Mouse (Mus musculus) forebrain, embryonic 14.5 days (tissue): ENCODE results near the gene Prelid1. TPM values are rescaled to one million over a fixed set of nuclear protein-coding genes. Genes with fewer than 3 reads are reported as not detected.

ENCODE experiments used
- ATAC-seq: fragments of 200-750 bp; cut with Nextera tagmentation; 2 replicates; pipeline ENCODE4 v1.8.0; 2017; ENCODE audit warnings: mild to moderate bottlenecking, moderate library complexity
- DNase-seq: peaks from one replicate; pipeline ENCODE4 v3.0.0-alpha.2; 2015; ENCODE audit warnings: low spot score
- H3K27ac ChIP-seq: fragments of 300-500 bp; sonication (generic); 2 replicates; pipeline ENCODE4 v1.5.1; 2014; ENCODE audit warnings: low read depth, mild to moderate bottlenecking, control low read depth, low read length, moderate library complexity
- H3K27me3 ChIP-seq: fragments of 300-500 bp; sonication (generic); replicated peaks from 2 replicates; pipeline ENCODE4 v1.6.1; 2014; ENCODE audit warnings: low read length, control low read depth, mixed read lengths; ENCODE audit not compliant: control insufficient read depth, insufficient read depth
- H3K36me3 ChIP-seq: fragments of 300-500 bp; sonication (generic); 2 replicates; pipeline ENCODE4 v1.6.1; 2014; ENCODE audit warnings: low read length, control low read depth; ENCODE audit not compliant: control insufficient read depth, insufficient read depth
- H3K4me1 ChIP-seq: fragments of 300-500 bp; sonication (generic); 2 replicates; pipeline ENCODE4 v1.6.1; 2014; ENCODE audit warnings: antibody characterized with exemption, low read length, control low read depth; ENCODE audit not compliant: control insufficient read depth, insufficient read depth
- H3K4me2 ChIP-seq: fragments of 300-500 bp; sonication (generic); 2 replicates; pipeline ENCODE4 v1.6.1; 2014; ENCODE audit warnings: mild to moderate bottlenecking, control low read depth, low read length
- H3K4me3 ChIP-seq: fragments of 300-500 bp; sonication (generic); 2 replicates; pipeline ENCODE4 v1.5.1; 2014; ENCODE audit warnings: low read depth, low read length, control low read depth
- H3K9ac ChIP-seq: fragments of 300-500 bp; sonication (generic); 2 replicates; pipeline ENCODE4 v1.6.1; 2014; ENCODE audit warnings: mild to moderate bottlenecking, low read length, control low read depth, moderate library complexity
- H3K9me3 ChIP-seq: fragments of 300-500 bp; sonication (generic); replicated peaks from 2 replicates; pipeline ENCODE4 v1.6.1; 2016; ENCODE audit warnings: low read length, control low read depth, mixed read lengths; ENCODE audit not compliant: control insufficient read depth
- WGBS: fragments of 180-500 bp; shearing (Covaris S2); extraction: QIAGEN DNeasy Blood & Tissue Kit; methylation state at CpG from one replicate; pipeline ENCODE4 v1.1.7; 2014; 5-methylcytosine and 5-hydroxymethylcytosine counted together
- polyA plus RNA-seq: library from polyadenylated mRNA; unstranded; fragments of >200 nt; fragmentation: Nextera tagmentation; extraction: Ambion mirVana; gene quantifications from 2 replicates; pipeline ENCODE4 v1.2.1, GENCODE M21; 2014

Gene Prelid1
- polyA plus RNA-seq, 1 experiment from 2014 or later: 415 TPM

DNA sequence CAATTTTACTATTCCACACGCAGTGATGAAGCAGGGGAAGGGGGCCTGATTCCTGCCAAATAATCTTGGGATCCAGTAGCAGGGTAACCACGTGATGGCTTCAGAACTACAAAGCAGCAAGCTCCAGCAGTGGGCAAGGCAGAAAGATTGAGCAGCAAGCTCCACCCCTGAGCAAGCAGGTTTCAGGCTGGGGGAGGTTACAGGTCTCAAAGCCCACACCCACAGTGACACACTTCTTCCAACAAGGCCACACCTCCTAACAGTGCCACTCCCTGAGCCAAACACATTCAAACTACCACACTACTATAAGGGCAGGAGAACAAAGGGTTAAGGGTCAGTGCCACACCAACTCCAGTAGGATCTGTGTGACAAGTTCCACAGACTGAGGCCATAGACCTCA lies 19.0 kb downstream of the Prelid1 start:
- no peaks in the 10 kb centered on the region for H3K9me3 ChIP-seq
- no peak overlapping the region for H3K9ac ChIP-seq

DNA sequence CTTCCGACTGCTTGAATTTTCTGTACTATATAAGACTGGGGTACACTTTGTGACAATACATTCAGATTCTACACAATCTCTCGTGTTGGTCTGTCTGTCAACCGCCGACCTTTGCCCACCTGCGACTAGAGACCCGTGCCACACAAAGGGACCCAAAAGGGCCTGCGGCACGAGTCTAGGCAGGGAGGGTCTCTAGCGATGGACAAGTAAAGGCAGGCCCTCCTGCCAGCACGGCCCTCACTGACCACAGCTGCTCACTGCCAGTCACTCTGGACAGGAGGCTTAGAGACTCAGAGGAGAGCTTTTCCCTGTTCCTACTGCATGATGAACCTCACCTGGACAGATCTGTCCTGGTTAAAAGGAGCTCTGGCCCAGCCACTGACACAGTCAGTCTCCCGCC lies 22.2 kb downstream of the Prelid1 start:
- no peak for ATAC-seq
- Histone ChIP-seq H3K9ac (no peak overlapping the region), H3K4me2 (no peak overlapping the region), H3K36me3 (peaks cover 40% of the 10 kb centered on the region), H3K4me1 (no peaks in the 10 kb centered on the region), H3K9me3 (no peaks in the 10 kb centered on the region), H3K27me3 (no peaks in the 10 kb centered on the region), H3K27ac (no peak overlapping the region), H3K4me3 (no peak overlapping the region)
- no peak for DNase-seq
- WGBS: 39% methylated on average over 11 of the region's 11 CpGs

More for the DNA sequence above, 19.0 kb downstream of the Prelid1 start:
- H3K27me3 ChIP-seq: no peaks in the 10 kb centered on the region
- no peaks in the 10 kb centered on the region for H3K4me1 ChIP-seq
- 35% methylated on average over 2 of the region's 2 CpGs for WGBS
- no peak overlapping the region for H3K4me2 ChIP-seq
- no peak overlapping the region for H3K27ac ChIP-seq
- DNase-seq (no peak), ATAC-seq (no peak)
- H3K36me3 ChIP-seq: peaks cover 8% of the 10 kb centered on the region
- no peak overlapping the region for H3K4me3 ChIP-seq

DNA sequence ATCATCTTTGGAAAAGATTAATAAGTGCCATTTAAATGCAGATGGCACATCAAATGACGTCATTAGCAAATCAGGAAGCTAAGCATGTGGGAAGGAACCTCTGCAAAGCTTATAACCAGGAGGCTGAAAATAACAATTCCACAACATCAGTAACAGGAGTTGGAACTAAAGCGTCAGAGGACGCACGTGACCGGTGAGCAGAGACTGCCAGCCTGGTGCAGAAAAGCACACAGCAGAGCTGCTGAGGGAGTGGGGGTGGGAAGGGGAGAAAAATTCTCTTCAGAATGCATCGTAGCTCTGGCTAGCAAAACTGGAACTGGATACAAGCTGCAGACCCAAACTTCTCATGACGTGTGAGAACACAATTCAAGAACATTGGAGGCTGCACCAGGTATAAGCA lies 24.0 kb downstream of the Prelid1 start:
- Histone ChIP-seq H3K27me3 (no peaks in the 10 kb centered on the region), H3K4me1 (no peaks in the 10 kb centered on the region), H3K36me3 (peaks cover 58% of the 10 kb centered on the region), H3K9me3 (no peaks in the 10 kb centered on the region), H3K27ac (no peak overlapping the region), H3K4me3 (no peak overlapping the region), H3K9ac (no peak overlapping the region), H3K4me2 (no peak overlapping the region)
- ATAC-seq (no peak), DNase-seq (no peak)
- 88% methylated on average over 7 of the region's 7 CpGs for WGBS

DNA sequence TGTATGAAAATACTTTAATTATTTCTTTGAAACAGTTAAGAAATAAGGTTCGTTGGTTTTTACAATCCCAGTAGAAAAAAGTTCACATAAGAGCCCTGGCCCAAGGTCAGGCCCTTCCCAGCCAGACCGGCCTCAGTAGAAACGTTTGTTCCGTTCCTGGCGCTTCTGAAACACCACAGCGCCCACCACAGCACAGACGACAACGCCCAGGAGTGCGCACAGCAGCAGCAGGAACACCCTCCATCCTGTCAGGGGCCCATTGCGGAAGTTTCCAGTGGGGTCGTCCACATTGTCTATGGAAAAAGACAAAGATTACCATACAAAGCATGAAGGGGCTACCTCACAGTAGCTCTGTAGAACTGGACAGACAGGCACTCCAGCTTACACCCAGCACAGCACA lies 26.4 kb downstream of the Prelid1 start:
- 84% methylated on average over 11 of the region's 11 CpGs for WGBS
- Histone ChIP-seq H3K27ac (no peak overlapping the region), H3K36me3 (peaks cover 80% of the 10 kb centered on the region), H3K9me3 (no peaks in the 10 kb centered on the region), H3K4me1 (no peaks in the 10 kb centered on the region), H3K4me3 (no peak overlapping the region), H3K27me3 (no peaks in the 10 kb centered on the region), H3K4me2 (no peak overlapping the region), H3K9ac (no peak overlapping the region)
- DNase-seq: no peak
- ATAC-seq: no peak

DNA sequence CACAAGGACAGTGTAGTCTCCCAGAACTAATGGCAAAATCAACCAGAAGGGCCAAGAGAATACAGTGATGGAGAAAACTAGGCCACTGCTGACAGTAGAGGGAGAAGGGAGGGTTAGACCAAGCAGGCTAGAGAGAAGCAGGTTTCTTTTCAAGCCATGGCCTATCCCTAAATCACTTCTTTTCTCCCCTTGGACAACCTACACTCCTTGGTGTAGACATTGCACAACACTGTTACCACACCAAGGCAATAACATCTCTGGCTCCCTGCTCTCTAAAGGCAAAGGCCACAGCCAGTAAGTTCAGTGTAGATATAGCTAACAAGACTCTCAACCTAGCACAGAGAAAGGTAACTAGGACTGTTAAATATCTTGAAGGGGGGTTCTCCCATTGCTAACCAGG lies 40.8 kb downstream of the Prelid1 start:
- no peak for ATAC-seq

DNA sequence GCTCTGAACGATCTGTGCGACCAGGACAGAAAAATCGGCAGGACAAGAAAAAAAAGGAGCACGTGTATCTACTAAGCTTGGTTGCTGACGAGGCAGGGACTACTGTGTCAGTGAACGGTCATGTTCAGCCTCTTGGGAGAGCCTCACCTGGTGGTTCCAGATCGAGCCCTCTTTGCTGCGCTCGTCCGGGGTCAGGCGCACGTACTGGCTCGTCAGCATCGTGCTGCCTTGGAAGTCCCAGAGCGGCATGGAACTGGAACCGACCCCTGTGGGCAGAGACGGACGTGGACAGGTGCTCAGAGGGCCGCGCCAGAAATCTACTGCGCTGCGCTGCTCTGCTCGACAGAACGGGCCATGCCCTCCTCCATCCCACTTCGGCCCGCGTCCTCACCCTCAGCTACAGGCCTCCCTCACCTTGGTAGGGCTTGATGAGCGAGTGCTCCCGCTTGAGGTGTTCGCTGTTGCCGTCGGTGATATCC lies 41.7 kb downstream of the Prelid1 start:
- no peak for DNase-seq
- Histone ChIP-seq H3K36me3 (peaks cover 34% of the 10 kb centered on the region), H3K9me3 (no peaks in the 10 kb centered on the region), H3K9ac (peak overlapping the region; percentile 85), H3K4me1 (peaks cover 10% of the 10 kb centered on the region), H3K4me2 (peak overlapping the region; percentile 86), H3K27me3 (0 out of 2 replicates have a peak, but pooled peaks cover 2% of the 10 kb centered on the region), H3K27ac (peak overlapping the region; percentile 89), H3K4me3 (peak overlapping the region; percentile 94)
- peak; percentile 50 for ATAC-seq
- under 1% methylated on average over 32 of the region's 32 CpGs for WGBS

More for the DNA sequence above, 40.8 kb downstream of the Prelid1 start:
- Histone ChIP-seq H3K4me2 (peak overlapping the region; percentile 86), H3K4me3 (peak overlapping the region; percentile 94), H3K27ac (no peak overlapping the region), H3K9ac (peak overlapping the region; percentile 85; the same call in 1 of the 2 replicates), H3K4me1 (peaks cover 10% of the 10 kb centered on the region), H3K36me3 (peaks cover 40% of the 10 kb centered on the region), H3K27me3 (no peaks in the 10 kb centered on the region), H3K9me3 (no peaks in the 10 kb centered on the region)
- no peak for DNase-seq

DNA sequence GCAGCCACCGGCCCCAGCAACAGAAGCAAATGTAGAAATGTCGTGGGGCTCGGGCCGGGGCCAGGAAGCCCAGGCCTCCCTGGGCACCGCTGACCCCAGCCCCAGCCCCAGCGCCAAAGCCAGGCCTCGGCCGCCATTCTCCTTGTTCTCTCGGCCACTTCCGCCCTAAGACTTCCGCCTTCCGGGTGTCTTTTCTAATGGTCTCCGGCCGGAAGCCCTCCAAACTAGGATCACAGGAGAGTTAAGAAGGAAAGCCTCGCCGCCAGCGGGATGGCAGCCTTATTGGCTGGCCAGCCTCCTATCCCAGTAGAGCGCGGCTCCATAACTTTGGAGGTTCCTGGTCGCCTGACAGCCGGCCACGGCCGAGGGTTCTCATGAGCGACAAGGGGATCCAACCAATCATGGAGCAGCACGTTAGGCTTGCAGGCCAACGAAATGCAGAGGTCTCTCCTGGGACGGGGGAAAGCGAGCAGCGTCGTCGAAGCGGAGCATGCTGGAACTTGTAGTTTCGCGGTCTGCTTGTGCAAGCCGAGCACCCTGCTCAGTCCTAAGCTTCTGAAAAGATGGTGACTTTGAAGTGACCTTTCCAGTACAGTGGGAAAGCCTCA lies 42.3 kb downstream of the Prelid1 start, which contains the start of gene Lman2:
Lman2 (minus strand) TSS at position 331 of the 608 bp plus-strand sequence.
- WGBS: under 1% methylated on average over 35 of the region's 35 CpGs
- Histone ChIP-seq H3K27me3 (0 out of 2 replicates have a peak, but pooled peaks cover 2% of the 10 kb centered on the region), H3K4me1 (peaks cover 10% of the 10 kb centered on the region), H3K27ac (peak within 1 kb of the TSS; percentile 89), H3K9me3 (no peaks in the 10 kb centered on the region), H3K9ac (peak within 1 kb of the TSS; percentile 85), H3K4me2 (peak within 1 kb of the TSS; percentile 86), H3K36me3 (peaks cover 31% of the 10 kb centered on the region), H3K4me3 (peak within 1 kb of the TSS; percentile 94)
- peak; percentile 99 for DNase-seq
- peak; percentile 99 for ATAC-seq

DNA sequence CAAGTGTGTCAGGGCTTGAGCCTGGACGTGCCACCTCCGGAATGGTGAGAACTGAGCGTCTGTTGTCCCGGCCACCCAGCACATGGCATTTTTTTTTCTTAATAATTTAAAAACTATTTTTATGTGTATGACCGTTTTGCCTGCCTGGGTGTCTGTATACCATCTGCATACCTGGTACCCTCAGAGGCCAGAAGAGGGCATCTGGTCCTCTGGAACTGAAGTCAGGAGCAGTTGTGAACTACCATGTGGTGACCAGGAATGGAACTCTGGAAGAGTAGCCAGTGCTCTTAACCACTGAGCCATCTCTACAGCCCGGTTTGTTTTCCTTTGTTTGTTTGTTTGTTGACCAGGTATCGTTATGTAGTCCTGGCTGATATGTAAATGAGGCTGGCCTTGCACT lies 48.1 kb downstream of the Prelid1 start:
- Histone ChIP-seq H3K4me2 (no peak overlapping the region), H3K27ac (no peak overlapping the region), H3K27me3 (0 out of 2 replicates have a peak, but pooled peaks cover 2% of the 10 kb centered on the region), H3K4me3 (no peak overlapping the region), H3K9me3 (no peaks in the 10 kb centered on the region), H3K4me1 (no peaks in the 10 kb centered on the region), H3K9ac (no peak overlapping the region), H3K36me3 (no peaks in the 10 kb centered on the region)
- DNase-seq (no peak), ATAC-seq (no peak)
- 81% methylated on average over 7 of the region's 7 CpGs for WGBS

DNA sequence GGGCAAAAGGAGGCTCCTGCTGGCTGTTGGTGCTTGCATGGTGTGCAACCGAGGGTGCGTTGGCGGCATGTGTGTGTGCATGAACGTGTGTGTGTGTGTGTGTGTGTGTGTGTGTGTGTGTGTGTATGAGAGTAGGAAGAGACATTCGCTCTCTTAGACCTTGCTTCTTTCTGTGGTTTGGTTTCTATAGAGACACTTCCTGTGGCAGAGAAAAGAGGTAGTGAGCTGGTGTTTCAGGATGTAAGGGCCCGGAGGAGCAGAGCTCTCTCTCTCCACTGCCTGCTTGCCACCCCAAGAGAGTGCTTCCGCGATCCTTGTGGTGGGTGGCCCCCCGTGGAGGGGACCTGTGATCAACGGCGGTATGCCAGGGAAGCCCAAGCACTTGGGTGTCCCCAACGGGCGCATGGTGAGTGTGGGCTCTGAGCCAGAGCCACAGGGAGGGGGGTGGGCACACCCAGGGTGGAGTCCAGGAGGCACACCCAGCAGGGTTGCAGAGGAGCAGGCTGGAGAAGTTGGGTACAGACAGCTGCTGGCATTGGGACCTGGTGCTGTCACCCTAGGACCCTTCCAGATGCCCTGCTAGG lies 49.3 kb downstream of the Prelid1 start, which contains the start of gene Rgs14:
Rgs14 (plus strand) TSS at position 202 of the 584 bp plus-strand sequence.
- no peak within 1 kb of the TSS for H3K27ac ChIP-seq
- H3K36me3 ChIP-seq: no peaks in the 10 kb centered on the region
- no peak within 1 kb of the TSS for H3K4me3 ChIP-seq
- DNase-seq (no peak), ATAC-seq (no peak)
- no peaks in the 10 kb centered on the region for H3K4me1 ChIP-seq
- no peak within 1 kb of the TSS for H3K9ac ChIP-seq
- no peaks in the 10 kb centered on the region for H3K9me3 ChIP-seq
- 61% methylated on average over 13 of the region's 13 CpGs for WGBS
- H3K4me2 ChIP-seq: no peak within 1 kb of the TSS
- H3K27me3 ChIP-seq: 0 out of 2 replicates have a peak, but pooled peaks cover 2% of the 10 kb centered on the region
